Mouse (Mus musculus): ENCODE measurements around the gene Tmbim4. TPM values are rescaled to one million over a fixed set of nuclear protein-coding genes. Genes with fewer than 3 reads are reported as not detected.

Gene Tmbim4
- polyA plus RNA-seq, 1 experiment from 2014 or later: 218 TPM

GRCm38 (mm10) chr10:120252800-120253199, 51.4 kb downstream of the Tmbim4 start:
- no peaks in the 10 kb centered on the region for H3K36me3 ChIP-seq (ENCODE audit: insufficient read depth, low read length)
- peaks cover 3% of the 10 kb centered on the region; the same call in 1 of the 2 replicates for H3K9me3 ChIP-seq (ENCODE audit: low read length)
- 13% methylated on average over 8 of the region's 8 CpGs for WGBS
- H3K27ac ChIP-seq (ENCODE audit: low read length): peak overlapping the region; percentile 51; the same call in 1 of the 2 replicates
- H3K27me3 ChIP-seq (ENCODE audit: insufficient read depth, low read length): no peaks in the 10 kb centered on the region
- no peak overlapping the region for H3K9ac ChIP-seq (replicated peaks; ENCODE audit: low read length)
- 0 out of 2 replicates have a peak, but pooled peaks have one; percentile 23 for ATAC-seq (ENCODE audit: low FRiP score, low TSS enrichment)
- H3K4me1 ChIP-seq (ENCODE audit: insufficient read depth, low read length): peaks cover 13% of the 10 kb centered on the region
- peak overlapping the region; percentile 36 for H3K4me2 ChIP-seq (replicated peaks; ENCODE audit: low read depth, low read length)
- no peak overlapping the region for H3K4me3 ChIP-seq (ENCODE audit: low read length)

- Histone ChIP-seq H3K27ac (ENCODE audit: low read length) (no peak overlapping the region), H3K27me3 (ENCODE audit: insufficient read depth, low read length) (no peaks in the 10 kb centered on the region), H3K4me1 (ENCODE audit: insufficient read depth, low read length) (peaks cover 12% of the 10 kb centered on the region), H3K9me3 (ENCODE audit: low read length) (no peaks in the 10 kb centered on the region), H3K36me3 (ENCODE audit: insufficient read depth, low read length) (no peaks in the 10 kb centered on the region), H3K4me2 (replicated peaks; ENCODE audit: low read depth, low read length) (no peak overlapping the region), H3K4me3 (ENCODE audit: low read length) (no peak overlapping the region), H3K9ac (replicated peaks; ENCODE audit: low read length) (no peak overlapping the region)
- ATAC-seq (ENCODE audit: low FRiP score, low TSS enrichment): no peak
- 18% methylated on average over 11 of the region's 11 CpGs for WGBS
Observed at GRCm38 (mm10) chr10:120257231-120257630, 55.8 kb downstream of the Tmbim4 start.

GRCm38 (mm10) chr10:120267790-120268189, 66.4 kb downstream of the Tmbim4 start:
- Histone ChIP-seq H3K9me3 (ENCODE audit: low read length) (peaks cover 4% of the 10 kb centered on the region; the same call in 1 of the 2 replicates), H3K27me3 (ENCODE audit: insufficient read depth, low read length) (no peaks in the 10 kb centered on the region), H3K27ac (ENCODE audit: low read length) (no peak overlapping the region), H3K36me3 (ENCODE audit: insufficient read depth, low read length) (no peaks in the 10 kb centered on the region), H3K4me3 (ENCODE audit: low read length) (no peak overlapping the region), H3K4me1 (ENCODE audit: insufficient read depth, low read length) (peaks cover 25% of the 10 kb centered on the region), H3K4me2 (replicated peaks; ENCODE audit: low read depth, low read length) (no peak overlapping the region), H3K9ac (replicated peaks; ENCODE audit: low read length) (no peak overlapping the region)
- WGBS: 52% methylated on average over 12 of the region's 12 CpGs
- no peak for ATAC-seq (ENCODE audit: low FRiP score, low TSS enrichment)

- peaks cover 4% of the 10 kb centered on the region; the same call in 1 of the 2 replicates for H3K9me3 ChIP-seq (ENCODE audit: low read length)
- no peak overlapping the region for H3K4me2 ChIP-seq (replicated peaks; ENCODE audit: low read depth, low read length)
- no peaks in the 10 kb centered on the region for H3K27me3 ChIP-seq (ENCODE audit: insufficient read depth, low read length)
- H3K4me3 ChIP-seq (ENCODE audit: low read length): no peak overlapping the region
- H3K27ac ChIP-seq (ENCODE audit: low read length): no peak overlapping the region
- no peaks in the 10 kb centered on the region for H3K36me3 ChIP-seq (ENCODE audit: insufficient read depth, low read length)
- no peak overlapping the region for H3K9ac ChIP-seq (replicated peaks; ENCODE audit: low read length)
- WGBS: 96% methylated on average over 13 of the region's 13 CpGs
- H3K4me1 ChIP-seq (ENCODE audit: insufficient read depth, low read length): peaks cover 26% of the 10 kb centered on the region
- no peak for ATAC-seq (ENCODE audit: low FRiP score, low TSS enrichment)
Observed at GRCm38 (mm10) chr10:120269946-120270345, 68.6 kb downstream of the Tmbim4 start.

- Histone ChIP-seq H3K27ac (ENCODE audit: low read length) (no peak overlapping the region), H3K36me3 (ENCODE audit: insufficient read depth, low read length) (no peaks in the 10 kb centered on the region), H3K4me2 (replicated peaks; ENCODE audit: low read depth, low read length) (no peak overlapping the region), H3K4me1 (ENCODE audit: insufficient read depth, low read length) (peaks cover 26% of the 10 kb centered on the region), H3K9me3 (ENCODE audit: low read length) (peaks cover 4% of the 10 kb centered on the region; the same call in 1 of the 2 replicates), H3K4me3 (ENCODE audit: low read length) (no peak overlapping the region), H3K27me3 (ENCODE audit: insufficient read depth, low read length) (no peaks in the 10 kb centered on the region), H3K9ac (replicated peaks; ENCODE audit: low read length) (no peak overlapping the region)
- ATAC-seq (ENCODE audit: low FRiP score, low TSS enrichment): no peak
- 73% methylated on average over 4 of the region's 4 CpGs for WGBS
Observed at GRCm38 (mm10) chr10:120270777-120271176, 69.4 kb downstream of the Tmbim4 start.

- no peak overlapping the region for H3K27ac ChIP-seq (ENCODE audit: low read length)
- no peaks in the 10 kb centered on the region for H3K27me3 ChIP-seq (ENCODE audit: insufficient read depth, low read length)
- H3K4me1 ChIP-seq (ENCODE audit: insufficient read depth, low read length): peaks cover 26% of the 10 kb centered on the region
- 0 out of 2 replicates have a peak, but pooled peaks have one; percentile 33 for ATAC-seq (ENCODE audit: low FRiP score, low TSS enrichment)
- no peak overlapping the region for H3K4me3 ChIP-seq (ENCODE audit: low read length)
- H3K9ac ChIP-seq (replicated peaks; ENCODE audit: low read length): no peak overlapping the region; the same call in 1 of the 2 replicates
- WGBS: 42% methylated on average over 6 of the region's 6 CpGs
- peaks cover 4% of the 10 kb centered on the region; the same call in 1 of the 2 replicates for H3K9me3 ChIP-seq (ENCODE audit: low read length)
- H3K4me2 ChIP-seq (replicated peaks; ENCODE audit: low read depth, low read length): peak overlapping the region; percentile 50
- no peaks in the 10 kb centered on the region for H3K36me3 ChIP-seq (ENCODE audit: insufficient read depth, low read length)
Observed at GRCm38 (mm10) chr10:120271318-120271717, 69.9 kb downstream of the Tmbim4 start.

GRCm38 (mm10) chr10:120271879-120272269, 70.5 kb downstream of the Tmbim4 start:
- H3K4me2 ChIP-seq (replicated peaks; ENCODE audit: low read depth, low read length): peak overlapping the region; percentile 50
- peak overlapping the region; percentile 49 for H3K9ac ChIP-seq (replicated peaks; ENCODE audit: low read length)
- H3K27me3 ChIP-seq (ENCODE audit: insufficient read depth, low read length): no peaks in the 10 kb centered on the region
- H3K36me3 ChIP-seq (ENCODE audit: insufficient read depth, low read length): no peaks in the 10 kb centered on the region
- H3K4me1 ChIP-seq (ENCODE audit: insufficient read depth, low read length): peaks cover 28% of the 10 kb centered on the region
- H3K9me3 ChIP-seq (ENCODE audit: low read length): no peaks in the 10 kb centered on the region; the same call in 1 of the 2 replicates
- peak overlapping the region; percentile 28 for H3K4me3 ChIP-seq (ENCODE audit: low read length)
- no peak for ATAC-seq (ENCODE audit: low FRiP score, low TSS enrichment)
- peak overlapping the region; percentile 34; the same call in 1 of the 2 replicates for H3K27ac ChIP-seq (ENCODE audit: low read length)
- WGBS: 7% methylated on average over 10 of the region's 11 CpGs

GRCm38 (mm10) chr10:120272270-120272883, 71.0 kb downstream of the Tmbim4 start:
- peak; percentile 68 for ATAC-seq (ENCODE audit: low FRiP score, low TSS enrichment)
- no peaks in the 10 kb centered on the region for H3K9me3 ChIP-seq (ENCODE audit: low read length)
- peaks cover 30% of the 10 kb centered on the region for H3K4me1 ChIP-seq (ENCODE audit: insufficient read depth, low read length)
- no peaks in the 10 kb centered on the region for H3K36me3 ChIP-seq (ENCODE audit: insufficient read depth, low read length)
- 5% methylated on average over 19 of the region's 19 CpGs for WGBS
- H3K4me3 ChIP-seq (ENCODE audit: low read length): peak overlapping the region; percentile 28
- no peaks in the 10 kb centered on the region for H3K27me3 ChIP-seq (ENCODE audit: insufficient read depth, low read length)
- H3K9ac ChIP-seq (replicated peaks; ENCODE audit: low read length): peak overlapping the region; percentile 49
- H3K27ac ChIP-seq (ENCODE audit: low read length): peak overlapping the region; percentile 34; the same call in 1 of the 2 replicates
- H3K4me2 ChIP-seq (replicated peaks; ENCODE audit: low read depth, low read length): peak overlapping the region; percentile 50

GRCm38 (mm10) chr10:120273335-120273734, 71.9 kb downstream of the Tmbim4 start:
- no peak overlapping the region for H3K4me3 ChIP-seq (ENCODE audit: low read length)
- no peak overlapping the region for H3K9ac ChIP-seq (replicated peaks; ENCODE audit: low read length)
- no peak overlapping the region for H3K4me2 ChIP-seq (replicated peaks; ENCODE audit: low read depth, low read length)
- H3K4me1 ChIP-seq (ENCODE audit: insufficient read depth, low read length): peaks cover 23% of the 10 kb centered on the region
- H3K27ac ChIP-seq (ENCODE audit: low read length): no peak overlapping the region
- no peak for ATAC-seq (ENCODE audit: low FRiP score, low TSS enrichment)
- no peaks in the 10 kb centered on the region for H3K36me3 ChIP-seq (ENCODE audit: insufficient read depth, low read length)
- no peaks in the 10 kb centered on the region for H3K9me3 ChIP-seq (ENCODE audit: low read length)
- WGBS: 64% methylated on average over 7 of the region's 7 CpGs
- no peaks in the 10 kb centered on the region for H3K27me3 ChIP-seq (ENCODE audit: insufficient read depth, low read length)

Measured in kidney, embryonic 16.5 days (tissue).